Mouse (Mus musculus): Measurements from ENCODE around the gene Mgmt.

The Mgmt gene

GRCm38 (mm10) chr7:136894106-136894986 lies at the start of gene Mgmt:
TSS of gene Mgmt (plus strand) at chr7:136894614.
- DNase-seq (ENCODE audit: low read depth in 2 of 2, low spot score in 2 of 2) = peak; percentile 81 to 83

DNA sequence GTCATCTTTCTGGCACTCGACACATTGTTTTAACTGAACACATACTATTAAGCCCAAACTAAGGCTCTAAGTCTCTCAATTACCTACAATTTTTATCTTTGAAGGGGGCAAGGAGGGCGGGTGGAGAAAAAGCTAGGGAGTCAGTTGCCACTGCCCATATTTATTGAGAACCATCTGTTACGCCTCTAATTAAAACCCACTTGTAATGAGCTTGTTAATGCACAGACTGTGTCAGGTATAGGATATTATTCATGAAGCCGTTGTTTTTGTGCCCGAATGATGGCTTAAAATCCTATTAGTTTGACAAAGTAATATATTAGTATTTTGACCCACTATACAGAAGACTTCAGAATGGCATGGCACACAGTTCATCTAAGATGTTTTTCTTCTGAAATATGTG lies 49.6 kb upstream of the Mgmt start:
- no peak for DNase-seq (ENCODE audit: low read depth in 2 of 2, low spot score in 2 of 2)

- no peak for DNase-seq (ENCODE audit: low read depth in 2 of 2, low spot score in 2 of 2)
Measured at GRCm38 (mm10) chr7:136845321-136845720, 49.1 kb upstream of the Mgmt start.

GRCm38 (mm10) chr7:136846086-136846620 lies 48.3 kb upstream of the Mgmt start:
- DNase-seq (ENCODE audit: low read depth in 2 of 2, low spot score in 2 of 2) = no peak

DNA sequence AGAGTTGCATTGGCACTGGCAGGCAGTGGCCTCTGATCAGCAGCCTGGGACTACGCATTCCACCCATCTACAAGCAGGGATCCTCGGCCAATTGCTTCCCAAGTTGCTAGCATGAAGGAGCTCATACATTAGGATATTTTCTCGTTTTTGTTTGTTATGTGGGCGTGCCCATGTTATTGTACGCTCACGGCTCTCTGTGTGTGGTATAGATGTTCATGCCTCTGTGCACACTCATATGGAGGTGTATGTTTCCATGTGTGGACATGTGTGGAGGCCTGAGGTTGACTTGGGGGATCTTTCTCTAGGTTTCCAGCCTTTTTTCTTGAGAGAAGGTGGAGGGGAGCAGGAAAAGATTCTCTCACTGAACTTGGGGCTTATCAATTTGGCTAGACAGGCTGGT lies 46.8 kb upstream of the Mgmt start:
- DNase-seq (ENCODE audit: low read depth in 2 of 2, low spot score in 2 of 2) = no peak

- DNase-seq (ENCODE audit: low read depth in 2 of 2, low spot score in 2 of 2) = no peak
Measured at GRCm38 (mm10) chr7:136848761-136849160, 45.7 kb upstream of the Mgmt start.

DNA sequence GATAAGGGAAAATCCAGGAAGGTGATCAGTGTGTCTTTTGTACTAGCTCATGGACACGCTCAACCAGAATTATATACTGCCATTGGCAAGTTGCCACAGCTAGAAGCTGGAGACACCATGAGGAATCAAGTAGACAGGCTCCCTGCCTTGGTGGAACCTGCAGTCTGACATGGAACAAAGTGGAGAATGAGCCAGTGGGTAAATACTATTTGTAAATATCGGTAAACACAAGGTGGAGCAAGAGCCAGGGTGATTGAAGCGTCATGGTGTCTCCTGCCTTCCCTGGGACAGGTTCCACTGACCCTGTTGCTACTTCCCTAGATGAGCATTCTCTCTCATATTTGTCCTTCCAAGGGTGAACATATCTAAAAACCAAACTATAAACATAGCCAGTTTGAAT lies 44.6 kb upstream of the Mgmt start:
- no peak for DNase-seq (ENCODE audit: low read depth in 2 of 2, low spot score in 2 of 2)

DNA sequence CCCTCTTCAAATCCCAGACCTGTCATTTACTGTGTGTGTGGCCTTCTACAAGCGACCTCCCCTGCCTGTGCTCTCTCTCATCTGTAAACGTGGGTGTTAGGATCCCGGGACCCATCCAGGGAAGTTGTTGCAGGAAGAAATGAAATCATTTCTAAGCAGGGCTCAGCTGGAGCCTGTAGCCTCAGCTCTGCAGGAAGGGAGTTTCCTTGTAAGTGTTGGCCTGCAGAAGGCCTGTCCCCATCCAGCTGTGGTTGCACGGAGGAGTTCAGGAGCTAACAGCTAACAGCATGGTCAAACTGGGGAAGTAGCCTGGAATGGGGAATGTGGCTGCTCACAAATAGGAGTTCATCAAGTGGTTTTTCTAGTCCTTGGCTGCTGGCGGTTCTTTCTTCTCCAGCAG lies 44.1 kb upstream of the Mgmt start:
- no peak for DNase-seq (ENCODE audit: low read depth in 2 of 2, low spot score in 2 of 2)

- no peak for DNase-seq (ENCODE audit: low read depth in 2 of 2, low spot score in 2 of 2)
Measured at GRCm38 (mm10) chr7:136851946-136852345, 42.5 kb upstream of the Mgmt start.

GRCm38 (mm10) chr7:136852721-136853120 lies 41.7 kb upstream of the Mgmt start:
- no peak for DNase-seq (ENCODE audit: low read depth in 2 of 2, low spot score in 2 of 2)

GRCm38 (mm10) chr7:136864677-136865463 lies 29.5 kb upstream of the Mgmt start:
- no peak for DNase-seq (ENCODE audit: low read depth in 2 of 2, low spot score in 2 of 2)

DNA sequence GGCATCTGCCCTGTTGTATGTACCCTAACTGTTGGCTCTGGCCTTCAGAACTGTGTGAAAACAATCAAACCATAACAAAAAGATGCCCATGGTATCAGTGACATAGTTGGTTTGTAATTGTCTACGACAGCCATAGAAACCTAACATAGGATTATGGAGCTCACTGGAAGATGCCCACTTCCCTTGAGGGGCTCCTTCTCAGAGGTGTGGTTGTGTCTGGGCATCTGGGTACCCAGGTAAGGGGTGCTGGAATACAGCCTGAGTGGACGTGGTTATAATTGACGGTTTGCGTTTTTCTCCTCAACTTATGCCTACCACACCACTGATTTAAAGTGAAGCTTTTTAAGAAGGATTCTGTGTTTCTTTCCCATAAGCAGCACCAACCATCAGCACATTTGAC lies 28.5 kb upstream of the Mgmt start:
- no peak for DNase-seq (ENCODE audit: low read depth in 2 of 2, low spot score in 2 of 2)

GRCm38 (mm10) chr7:136866535-136866934 lies 27.9 kb upstream of the Mgmt start:
- DNase-seq (ENCODE audit: low read depth in 2 of 2, low spot score in 2 of 2) = no peak

DNA sequence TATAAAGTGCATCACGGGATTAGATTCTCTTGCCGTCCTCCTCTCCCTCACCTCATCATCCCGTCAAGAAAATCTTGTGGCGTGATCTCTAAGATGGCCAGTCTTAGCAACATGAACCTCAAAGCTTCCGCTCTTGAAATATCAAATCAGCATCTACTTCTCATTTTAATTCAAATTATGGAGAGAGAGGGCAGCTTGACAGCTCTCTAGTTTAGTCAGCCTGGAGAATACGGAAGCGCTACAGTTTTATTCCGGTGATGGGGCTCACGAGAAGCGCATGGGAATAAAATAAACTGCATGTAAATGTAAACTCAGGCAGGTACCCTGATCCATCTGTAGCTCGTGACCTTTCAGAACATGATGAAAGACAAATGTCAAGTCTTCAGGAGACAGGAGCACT lies 22.9 kb upstream of the Mgmt start:
- DNase-seq (ENCODE audit: low read depth in 2 of 2, low spot score in 2 of 2) = no peak

- DNase-seq (ENCODE audit: low read depth in 2 of 2, low spot score in 2 of 2) = no peak
Measured at GRCm38 (mm10) chr7:136872059-136872458, 22.4 kb upstream of the Mgmt start.

- DNase-seq (ENCODE audit: low read depth in 2 of 2, low spot score in 2 of 2) = no peak
Measured at GRCm38 (mm10) chr7:136874396-136874795, 20.0 kb upstream of the Mgmt start.

GRCm38 (mm10) chr7:136880386-136880785 lies 14.0 kb upstream of the Mgmt start:
- DNase-seq (ENCODE audit: low read depth in 2 of 2, low spot score in 2 of 2) = no peak

DNA sequence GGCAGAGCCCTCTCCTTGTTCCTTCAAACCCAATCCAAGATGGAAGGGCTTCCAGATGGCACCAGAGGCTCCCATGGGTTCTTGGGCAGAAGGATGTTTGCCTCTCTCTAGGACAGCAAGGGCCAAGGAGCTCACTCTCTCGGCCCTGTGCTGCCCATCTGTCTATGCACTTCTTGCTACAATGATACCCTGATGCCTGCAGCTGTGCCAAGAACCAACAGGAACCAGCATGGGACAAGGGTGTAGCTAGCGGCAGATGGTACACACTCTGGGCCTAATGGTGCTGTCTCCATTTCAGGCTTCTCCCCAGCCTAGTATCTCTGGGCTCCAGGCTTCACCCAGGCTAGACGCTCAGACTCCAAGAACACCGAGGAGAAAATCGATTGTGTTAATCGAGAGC lies 6.3 kb upstream of the Mgmt start:
- DNase-seq (ENCODE audit: low read depth in 2 of 2, low spot score in 2 of 2) = no peak

DNA sequence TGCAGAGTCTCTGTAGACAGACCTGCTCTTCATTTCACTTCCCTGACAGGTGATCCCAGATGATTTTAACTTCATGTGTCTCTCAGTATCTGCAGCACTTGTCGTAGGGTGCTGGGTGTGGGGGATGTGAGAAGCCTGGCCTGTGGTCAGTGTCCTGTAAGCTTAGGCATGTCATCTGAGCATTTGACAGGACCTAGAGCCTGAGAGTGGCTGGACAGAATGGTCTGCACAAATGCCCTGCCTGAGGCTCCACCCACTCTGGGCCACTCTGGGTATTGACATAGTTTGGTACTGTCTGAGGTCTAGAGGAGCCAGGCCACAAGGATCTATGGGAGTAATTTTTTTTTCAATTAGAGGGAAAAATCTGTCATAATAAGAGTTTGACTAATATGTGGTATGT lies 942 bp downstream of the Mgmt start:
- no peak for DNase-seq (ENCODE audit: low read depth in 2 of 2, low spot score in 2 of 2)

DNA sequence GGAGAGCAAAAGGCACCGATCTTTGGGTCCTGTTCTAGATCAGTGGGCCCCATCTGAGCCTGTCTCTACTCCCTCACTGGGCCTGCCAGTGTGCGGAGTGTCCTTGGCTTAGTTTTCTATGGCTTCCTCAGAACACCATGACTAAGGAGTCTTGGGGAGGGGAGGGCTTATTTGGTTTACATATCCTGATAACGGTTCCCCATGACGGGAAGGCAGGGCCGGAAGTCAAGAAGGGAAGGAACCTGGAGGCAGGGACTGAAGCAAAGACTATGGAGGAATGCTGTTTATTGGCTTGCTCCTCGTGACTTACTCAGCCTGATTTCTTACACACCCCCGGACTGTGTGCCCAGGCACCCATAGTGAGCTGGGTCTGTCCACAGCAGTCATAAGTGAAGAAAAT lies 1.4 kb downstream of the Mgmt start:
- no peak for DNase-seq (ENCODE audit: low read depth in 2 of 2, low spot score in 2 of 2)

GRCm38 (mm10) chr7:136897481-136897880 lies 3.1 kb downstream of the Mgmt start:
- DNase-seq (ENCODE audit: low read depth in 2 of 2, low spot score in 2 of 2) = no peak

DNA sequence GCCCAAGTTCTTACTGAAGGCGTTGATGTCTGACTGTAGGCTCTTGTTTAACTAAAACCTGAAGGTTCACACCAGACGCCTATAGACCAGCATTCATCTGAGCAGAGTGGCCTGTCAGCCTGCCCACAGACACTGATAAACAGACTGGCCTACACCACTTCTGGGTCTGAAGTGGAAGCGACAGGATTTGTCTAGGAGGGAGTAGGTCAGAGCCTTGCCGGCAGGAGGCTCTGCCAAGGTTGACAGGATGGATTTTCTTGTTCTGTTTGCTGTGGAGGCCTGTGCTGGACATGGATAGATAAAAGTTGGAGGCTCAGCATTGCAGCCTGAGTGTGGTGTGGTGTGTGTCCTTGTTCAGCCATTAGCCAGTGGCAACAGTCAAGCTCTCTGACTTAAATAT lies 3.6 kb downstream of the Mgmt start:
- no peak for DNase-seq (ENCODE audit: low read depth in 2 of 2, low spot score in 2 of 2)
